Mouse (Mus musculus) embryonic facial prominence, embryonic 13.5 days (tissue): ENCODE measurements around the gene Uba52. TPM values are rescaled to one million over a fixed set of nuclear protein-coding genes. Genes with fewer than 3 reads are reported as not detected.
A peak's percentile ranks its signal among the peaks of the same experiment; 100 is the strongest.

Experiments used
- ATAC-seq: fragments of 200-750 bp; cut with Nextera tagmentation; 2 replicates; pipeline ENCODE4 v1.8.0; 2017; ENCODE audit warnings: low read depth; ENCODE audit not compliant: insufficient number of reproducible peaks, insufficient read depth, low FRiP score, low TSS enrichment
- H3K27ac ChIP-seq: fragments of 300-500 bp; sonication (generic); 2 replicates; pipeline ENCODE4 v1.5.1; 2015; ENCODE audit warnings: moderate library complexity, mild to moderate bottlenecking, inconsistent platforms
- H3K27me3 ChIP-seq: fragments of 300-500 bp; sonication (generic); 2 replicates; pipeline ENCODE4 v1.6.1; 2015; ENCODE audit warnings: mild to moderate bottlenecking, inconsistent platforms
- H3K36me3 ChIP-seq: fragments of 300-500 bp; sonication (generic); 2 replicates; pipeline ENCODE4 v1.6.1; 2015; ENCODE audit warnings: mild to moderate bottlenecking, inconsistent platforms
- H3K4me1 ChIP-seq: fragments of 300-500 bp; sonication (generic); 2 replicates; pipeline ENCODE4 v1.6.1; 2015; ENCODE audit warnings: inconsistent platforms
- H3K4me2 ChIP-seq: fragments of 300-500 bp; sonication (generic); 2 replicates; pipeline ENCODE4 v1.6.1; 2015; ENCODE audit warnings: moderate library complexity, mild to moderate bottlenecking, inconsistent platforms
- H3K4me3 ChIP-seq: fragments of 300-500 bp; sonication (generic); 2 replicates; pipeline ENCODE4 v1.5.1; 2015; ENCODE audit warnings: mild to moderate bottlenecking, inconsistent platforms
- H3K9ac ChIP-seq: fragments of 300-500 bp; sonication (generic); 2 replicates; pipeline ENCODE4 v1.6.1; 2015; ENCODE audit warnings: mild to moderate bottlenecking, inconsistent platforms
- H3K9me3 ChIP-seq: fragments of 300-500 bp; sonication (generic); 2 replicates; pipeline ENCODE4 v1.6.1; 2016; ENCODE audit warnings: inconsistent platforms
- WGBS: fragments of 180-500 bp; shearing (Covaris S2); methylation state at CpG from one replicate; pipeline ENCODE4 v1.1.7; 2015; ENCODE audit warnings: mixed read lengths; 5-methylcytosine and 5-hydroxymethylcytosine counted together
- polyA plus RNA-seq: library from polyadenylated mRNA; unstranded; fragments of >200 nt; fragmentation: Nextera tagmentation; extraction: Ambion mirVana; gene quantifications from 2 replicates; pipeline ENCODE4 v1.2.1, GENCODE M21; 2015

Uba52 gene
- polyA plus RNA-seq, result 987 and 1,032 TPM in 2 replicates

GRCm38 (mm10) chr8:70510228-70510915 lies at the start of gene Uba52:
TSS of gene Uba52 (minus strand) at chr8:70510801.
- H3K4me1 ChIP-seq, result peaks cover 31% of the 10 kb centered on the region
- ATAC-seq, result peak; percentile 75
- WGBS, result under 1% methylated on average over 74 of the region's 74 CpGs
- H3K9me3 ChIP-seq, result no peaks in the 10 kb centered on the region
- H3K27me3 ChIP-seq, result no peaks in the 10 kb centered on the region
- peak within 1 kb of the TSS; percentile 98 for H3K4me3 ChIP-seq
- H3K36me3 ChIP-seq, result peaks cover 50% of the 10 kb centered on the region
- peak within 1 kb of the TSS; percentile 100 for H3K9ac ChIP-seq
- peak within 1 kb of the TSS; percentile 97 for H3K4me2 ChIP-seq
- H3K27ac ChIP-seq, result peak within 1 kb of the TSS; percentile 96

GRCm38 (mm10) chr8:70560096-70560495 lies 49.5 kb upstream of the Uba52 start:
- ATAC-seq, result no peak
- Histone ChIP-seq H3K36me3 (peaks cover 9% of the 10 kb centered on the region), H3K9ac (no peak overlapping the region), H3K4me3 (no peak overlapping the region), H3K27me3 (no peaks in the 10 kb centered on the region), H3K4me1 (peaks cover 12% of the 10 kb centered on the region), H3K9me3 (no peaks in the 10 kb centered on the region), H3K27ac (no peak overlapping the region), H3K4me2 (no peak overlapping the region)
- WGBS, result 97% methylated on average over 2 of the region's 2 CpGs

- WGBS, result 71% methylated on average over 3 of the region's 3 CpGs
- Histone ChIP-seq H3K4me2 (no peak overlapping the region), H3K27me3 (no peaks in the 10 kb centered on the region), H3K9me3 (no peaks in the 10 kb centered on the region), H3K4me3 (no peak overlapping the region), H3K9ac (no peak overlapping the region), H3K27ac (no peak overlapping the region), H3K36me3 (peaks cover 6% of the 10 kb centered on the region; the same call in 1 of the 2 replicates), H3K4me1 (peaks cover 5% of the 10 kb centered on the region; the same call in 1 of the 2 replicates)
- ATAC-seq, result no peak
Measured at GRCm38 (mm10) chr8:70558983-70559382, 48.4 kb upstream of the Uba52 start.

DNA sequence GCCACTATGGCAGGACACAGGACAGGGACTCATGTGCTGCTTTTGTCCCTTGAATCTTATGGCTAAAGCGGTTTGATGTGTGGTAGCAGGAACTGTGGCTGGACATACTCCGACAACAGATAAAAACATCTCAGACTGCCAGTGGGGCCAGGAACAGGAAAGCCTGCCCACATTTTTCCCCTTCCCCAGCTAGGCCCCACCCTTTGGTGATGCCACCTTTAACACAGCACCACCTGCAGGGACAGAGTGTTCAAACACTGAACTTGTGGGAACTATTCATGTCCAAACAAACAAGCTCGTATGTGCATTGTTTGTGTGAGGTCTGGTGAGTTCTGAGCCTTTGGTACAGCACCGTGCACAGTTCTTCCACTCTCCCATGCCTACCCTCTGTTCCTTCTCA lies 47.7 kb upstream of the Uba52 start:
- no peak overlapping the region for H3K4me2 ChIP-seq
- peaks cover 12% of the 10 kb centered on the region for H3K4me1 ChIP-seq
- no peaks in the 10 kb centered on the region for H3K27me3 ChIP-seq
- H3K9ac ChIP-seq, result peak overlapping the region; percentile 40; the same call in 1 of the 2 replicates
- 0 out of 2 replicates have a peak overlapping the region, but pooled peaks have one; percentile 33 for H3K27ac ChIP-seq
- no peaks in the 10 kb centered on the region for H3K9me3 ChIP-seq
- no peak overlapping the region for H3K4me3 ChIP-seq
- no peak for ATAC-seq
- 74% methylated on average over 4 of the region's 4 CpGs for whole genome bisulfite sequencing
- peaks cover 6% of the 10 kb centered on the region; the same call in 1 of the 2 replicates for H3K36me3 ChIP-seq

- Histone ChIP-seq H3K9me3 (no peaks in the 10 kb centered on the region), H3K27ac (no peak overlapping the region), H3K4me2 (no peak overlapping the region), H3K27me3 (no peaks in the 10 kb centered on the region), H3K9ac (no peak overlapping the region), H3K4me1 (peaks cover 24% of the 10 kb centered on the region), H3K36me3 (peaks cover 6% of the 10 kb centered on the region; the same call in 1 of the 2 replicates), H3K4me3 (no peak overlapping the region)
- WGBS, result 93% methylated on average over 4 of the region's 4 CpGs
- no peak for ATAC-seq
Measured at GRCm38 (mm10) chr8:70555079-70555747, 44.6 kb upstream of the Uba52 start.

- ATAC-seq, result no peak
- H3K4me1 ChIP-seq, result peaks cover 24% of the 10 kb centered on the region
Measured at GRCm38 (mm10) chr8:70553740-70554139, 43.1 kb upstream of the Uba52 start.

GRCm38 (mm10) chr8:70552836-70553235 lies 42.2 kb upstream of the Uba52 start:
- no peak for ATAC-seq
- no peak overlapping the region for H3K9ac ChIP-seq
- WGBS, result 76% methylated on average over 1 of the region's 1 CpGs

More at GRCm38 (mm10) chr8:70553740-70554139, 43.1 kb upstream of the Uba52 start:
- no peak overlapping the region for H3K27ac ChIP-seq
- H3K36me3 ChIP-seq, result peaks cover 2% of the 10 kb centered on the region; the same call in 1 of the 2 replicates
- H3K4me2 ChIP-seq, result no peak overlapping the region
- H3K27me3 ChIP-seq, result no peaks in the 10 kb centered on the region
- H3K9ac ChIP-seq, result no peak overlapping the region
- no peak overlapping the region for H3K4me3 ChIP-seq
- no peaks in the 10 kb centered on the region for H3K9me3 ChIP-seq

GRCm38 (mm10) chr8:70551558-70552161 lies 41.1 kb upstream of the Uba52 start:
- WGBS, result 65% methylated on average over 3 of the region's 3 CpGs
- H3K9ac ChIP-seq, result no peak overlapping the region
- H3K27ac ChIP-seq, result no peak overlapping the region
- no peak for ATAC-seq
- no peak overlapping the region for H3K4me2 ChIP-seq
- H3K4me3 ChIP-seq, result no peak overlapping the region
- no peaks in the 10 kb centered on the region for H3K27me3 ChIP-seq
- H3K9me3 ChIP-seq, result no peaks in the 10 kb centered on the region
- H3K4me1 ChIP-seq, result peaks cover 18% of the 10 kb centered on the region
- H3K36me3 ChIP-seq, result no peaks in the 10 kb centered on the region; the same call in 1 of the 2 replicates

More at GRCm38 (mm10) chr8:70552836-70553235, 42.2 kb upstream of the Uba52 start:
- Histone ChIP-seq H3K4me1 (peaks cover 18% of the 10 kb centered on the region), H3K4me2 (no peak overlapping the region), H3K4me3 (no peak overlapping the region), H3K27me3 (no peaks in the 10 kb centered on the region), H3K9me3 (no peaks in the 10 kb centered on the region), H3K36me3 (peaks cover 2% of the 10 kb centered on the region; the same call in 1 of the 2 replicates), H3K27ac (no peak overlapping the region)

DNA sequence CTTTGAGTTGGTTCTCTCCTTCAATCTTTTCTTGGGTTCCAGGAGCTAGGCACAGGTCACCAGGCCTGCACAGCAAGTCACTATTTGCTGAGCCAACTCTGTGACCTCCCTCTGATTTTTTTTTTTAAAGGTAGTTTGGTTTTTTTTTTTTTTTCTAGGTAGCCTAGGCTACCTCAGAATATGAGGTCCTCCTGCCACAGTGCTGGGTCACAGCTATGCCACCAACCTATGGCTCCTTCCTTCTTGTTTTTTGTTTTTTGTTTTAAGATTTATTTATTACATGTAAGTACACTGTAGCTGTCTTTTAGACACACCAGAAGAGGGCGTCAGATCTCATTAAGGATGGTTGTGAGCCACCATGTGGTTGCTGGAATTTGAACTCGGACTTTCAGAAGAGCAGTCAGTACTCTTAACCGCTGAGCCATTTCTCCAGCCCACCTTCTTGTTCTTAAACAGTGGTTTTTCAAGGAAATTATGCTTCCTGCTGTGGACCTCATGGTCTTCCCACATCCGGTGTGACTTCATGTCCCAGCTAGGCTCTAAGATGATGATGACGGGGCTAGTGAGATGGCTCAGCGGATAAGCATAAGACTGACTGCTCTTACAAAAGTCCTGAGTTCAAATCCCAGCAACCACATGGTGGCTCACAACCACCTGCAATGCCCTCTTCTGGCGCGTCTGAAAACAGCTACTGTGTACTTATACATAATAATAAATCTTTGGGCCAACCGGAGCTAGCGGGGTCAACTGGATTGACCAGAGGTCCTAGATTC lies 39.0 kb upstream of the Uba52 start:
- 90% methylated on average over 10 of the region's 10 CpGs for WGBS
- no peak for ATAC-seq
- H3K36me3 ChIP-seq, result 0 out of 2 replicates have a peak, but pooled peaks cover 4% of the 10 kb centered on the region
- H3K4me1 ChIP-seq, result peaks cover 18% of the 10 kb centered on the region
- no peak overlapping the region for H3K4me3 ChIP-seq
- H3K27me3 ChIP-seq, result no peaks in the 10 kb centered on the region
- no peaks in the 10 kb centered on the region for H3K9me3 ChIP-seq
- H3K27ac ChIP-seq, result no peak overlapping the region
- no peak overlapping the region for H3K4me2 ChIP-seq
- H3K9ac ChIP-seq, result no peak overlapping the region

DNA sequence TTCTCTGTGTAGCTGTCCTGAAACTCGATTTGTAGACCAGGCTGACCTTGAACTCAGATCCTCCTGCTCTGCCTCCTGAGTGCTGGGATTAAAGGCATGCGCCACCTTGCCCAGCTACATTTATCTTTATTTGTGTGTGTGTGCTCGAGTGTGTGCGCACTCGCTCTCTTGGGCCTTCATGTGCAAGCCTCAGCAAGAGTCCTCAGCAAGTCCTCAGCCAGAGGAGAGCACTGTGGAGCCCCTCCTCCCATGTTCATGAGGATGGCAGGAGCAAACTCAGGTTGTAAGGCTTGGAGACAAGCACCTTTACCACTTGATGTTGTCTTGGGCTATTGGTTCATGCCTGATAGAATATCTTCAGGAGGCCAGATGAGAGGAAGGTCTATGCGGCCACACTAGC lies 37.2 kb upstream of the Uba52 start:
- Histone ChIP-seq H3K36me3 (peaks cover 4% of the 10 kb centered on the region; the same call in 1 of the 2 replicates), H3K27me3 (no peaks in the 10 kb centered on the region), H3K9me3 (no peaks in the 10 kb centered on the region), H3K4me1 (peaks cover 16% of the 10 kb centered on the region), H3K27ac (no peak overlapping the region), H3K4me3 (no peak overlapping the region), H3K9ac (no peak overlapping the region), H3K4me2 (no peak overlapping the region)
- 84% methylated on average over 6 of the region's 6 CpGs for WGBS
- no peak for ATAC-seq

- no peaks in the 10 kb centered on the region for H3K9me3 ChIP-seq
- H3K27ac ChIP-seq, result no peak overlapping the region
- no peak overlapping the region for H3K9ac ChIP-seq
- no peak overlapping the region for H3K4me2 ChIP-seq
- peaks cover 4% of the 10 kb centered on the region; the same call in 1 of the 2 replicates for H3K36me3 ChIP-seq
- H3K4me1 ChIP-seq, result peaks cover 16% of the 10 kb centered on the region
- H3K27me3 ChIP-seq, result no peaks in the 10 kb centered on the region
- ATAC-seq, result no peak
- H3K4me3 ChIP-seq, result no peak overlapping the region
- 85% methylated on average over 4 of the region's 4 CpGs for WGBS
Measured at GRCm38 (mm10) chr8:70546412-70546811, 35.8 kb upstream of the Uba52 start.
